Mouse (Mus musculus): ENCODE results near the gene Tsen15. TPM values are rescaled to one million over a fixed set of nuclear protein-coding genes. Genes with fewer than 3 reads are reported as not detected.
A peak's percentile ranks its signal among the peaks of the same experiment; 100 is the strongest.

Tsen15 gene
- 46.2 and 49.2 TPM in 2 replicates for polyA plus RNA-seq (2014; fragmentation: Nextera tagmentation; extraction: Ambion mirVana)

- peak within 1 kb of the TSS; percentile 74 for H3K9ac ChIP-seq (ENCODE audit: low read length)
- H3K9me3 ChIP-seq (ENCODE audit: control insufficient read depth, low read length) = no peaks in the 10 kb centered on the region
- no peak within 1 kb of the TSS for H3K27ac ChIP-seq (ENCODE audit: low read depth, low read length)
- peak; percentile 97 for ATAC-seq (ENCODE audit: low FRiP score)
- peak within 1 kb of the TSS; percentile 75 for H3K4me2 ChIP-seq
- H3K36me3 ChIP-seq (ENCODE audit: control insufficient read depth, insufficient read depth, low read length) = no peaks in the 10 kb centered on the region
- H3K4me1 ChIP-seq (ENCODE audit: control insufficient read depth, insufficient read depth, low read length) = no peaks in the 10 kb centered on the region
- H3K27me3 ChIP-seq (ENCODE audit: control insufficient read depth, insufficient read depth, low read length) = no peaks in the 10 kb centered on the region
- peak; percentile 95 for DNase-seq (ENCODE audit: low spot score, missing footprints)
- under 1% methylated on average over 57 of the region's 57 CpGs for WGBS
- H3K4me3 ChIP-seq (ENCODE audit: low read depth, low read length) = peak within 1 kb of the TSS; percentile 71
These were observed at the start of gene Tsen15 for GRCm38 (mm10) chr1:152386188-152386835. TSS of gene Tsen15 (minus strand) at chr1:152386688.

DNA sequence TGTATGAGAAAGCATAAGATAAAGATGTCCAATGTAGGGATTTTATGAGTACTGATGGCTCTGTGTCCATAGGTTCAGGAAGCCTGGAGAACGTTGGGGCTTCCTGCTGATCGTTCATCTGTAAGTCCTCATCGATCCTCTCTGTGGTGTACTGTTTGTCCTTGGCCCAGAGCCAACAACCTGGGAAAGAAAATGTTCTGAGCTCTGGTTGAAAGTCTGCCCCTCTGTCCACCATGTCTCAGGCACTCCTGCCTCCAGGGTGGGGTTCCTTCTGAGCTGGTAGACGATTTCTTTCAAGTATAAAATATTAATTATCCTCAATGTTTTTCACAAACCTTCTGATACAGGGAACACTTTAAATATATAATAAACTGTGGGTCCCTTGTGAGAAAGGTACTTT, 47.7 kb upstream of the Tsen15 start:
- 83% methylated on average over 4 of the region's 4 CpGs for WGBS

GRCm38 (mm10) chr1:152429805-152430204, 43.3 kb upstream of the Tsen15 start:
- H3K36me3 ChIP-seq (ENCODE audit: control insufficient read depth, insufficient read depth, low read length) = no peaks in the 10 kb centered on the region
- 84% methylated on average over 7 of the region's 7 CpGs for WGBS
- DNase-seq (ENCODE audit: low spot score, missing footprints) (no peak), ATAC-seq (ENCODE audit: low FRiP score) (no peak)
- H3K4me2 ChIP-seq = no peak overlapping the region
- no peak overlapping the region for H3K27ac ChIP-seq (ENCODE audit: low read depth, low read length)
- no peaks in the 10 kb centered on the region for H3K4me1 ChIP-seq (ENCODE audit: control insufficient read depth, insufficient read depth, low read length)
- no peak overlapping the region for H3K4me3 ChIP-seq (ENCODE audit: low read depth, low read length)
- no peaks in the 10 kb centered on the region for H3K9me3 ChIP-seq (ENCODE audit: control insufficient read depth, low read length)
- no peaks in the 10 kb centered on the region for H3K27me3 ChIP-seq (ENCODE audit: control insufficient read depth, insufficient read depth, low read length)
- no peak overlapping the region for H3K9ac ChIP-seq (ENCODE audit: low read length)

More for the DNA sequence above, 47.7 kb upstream of the Tsen15 start:
- no peak overlapping the region for H3K27ac ChIP-seq (ENCODE audit: low read depth, low read length)
- DNase-seq (ENCODE audit: low spot score, missing footprints) = no peak
- H3K4me1 ChIP-seq (ENCODE audit: control insufficient read depth, insufficient read depth, low read length) = no peaks in the 10 kb centered on the region
- no peaks in the 10 kb centered on the region for H3K9me3 ChIP-seq (ENCODE audit: control insufficient read depth, low read length)
- no peaks in the 10 kb centered on the region for H3K27me3 ChIP-seq (ENCODE audit: control insufficient read depth, insufficient read depth, low read length)
- H3K4me3 ChIP-seq (ENCODE audit: low read depth, low read length) = no peak overlapping the region
- no peak overlapping the region for H3K9ac ChIP-seq (ENCODE audit: low read length)
- H3K36me3 ChIP-seq (ENCODE audit: control insufficient read depth, insufficient read depth, low read length) = no peaks in the 10 kb centered on the region
- ATAC-seq (ENCODE audit: low FRiP score) = no peak
- no peak overlapping the region for H3K4me2 ChIP-seq

- no peak overlapping the region for H3K27ac ChIP-seq (ENCODE audit: low read depth, low read length)
- no peak overlapping the region for H3K4me2 ChIP-seq
- H3K36me3 ChIP-seq (ENCODE audit: control insufficient read depth, insufficient read depth, low read length) = no peaks in the 10 kb centered on the region
- ATAC-seq (ENCODE audit: low FRiP score) (no peak), DNase-seq (ENCODE audit: low spot score, missing footprints) (no peak)
- 71% methylated on average over 12 of the region's 12 CpGs for WGBS
- H3K9me3 ChIP-seq (ENCODE audit: control insufficient read depth, low read length) = no peaks in the 10 kb centered on the region
- H3K9ac ChIP-seq (ENCODE audit: low read length) = no peak overlapping the region
- no peaks in the 10 kb centered on the region for H3K27me3 ChIP-seq (ENCODE audit: control insufficient read depth, insufficient read depth, low read length)
- H3K4me3 ChIP-seq (ENCODE audit: low read depth, low read length) = no peak overlapping the region
- no peaks in the 10 kb centered on the region for H3K4me1 ChIP-seq (ENCODE audit: control insufficient read depth, insufficient read depth, low read length)
These were observed 41.6 kb upstream of the Tsen15 start for GRCm38 (mm10) chr1:152427912-152428581.

DNA sequence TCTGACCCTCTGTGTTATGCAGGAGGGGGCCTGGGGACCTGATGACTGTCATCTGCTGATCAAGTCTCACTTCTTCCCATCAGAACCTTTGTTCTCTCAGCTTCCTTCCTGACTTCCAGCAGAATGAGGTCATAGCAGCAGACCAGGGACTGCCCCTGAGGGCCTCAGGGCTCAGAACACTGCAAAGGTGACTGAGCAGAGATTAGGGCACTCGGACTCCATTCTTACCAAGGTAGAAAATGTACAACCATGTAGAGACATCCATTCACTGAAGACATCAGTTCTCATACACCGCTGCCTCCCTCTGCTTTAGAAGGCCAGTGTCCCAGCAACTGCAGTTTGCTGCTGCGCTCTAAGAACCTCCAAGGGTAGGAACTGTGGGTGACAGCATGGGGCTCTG, 36.6 kb upstream of the Tsen15 start:
- H3K9ac ChIP-seq (ENCODE audit: low read length) = no peak overlapping the region
- H3K4me2 ChIP-seq = no peak overlapping the region
- H3K4me1 ChIP-seq (ENCODE audit: control insufficient read depth, insufficient read depth, low read length) = no peaks in the 10 kb centered on the region
- no peak overlapping the region for H3K27ac ChIP-seq (ENCODE audit: low read depth, low read length)
- H3K9me3 ChIP-seq (ENCODE audit: control insufficient read depth, low read length) = no peaks in the 10 kb centered on the region
- H3K27me3 ChIP-seq (ENCODE audit: control insufficient read depth, insufficient read depth, low read length) = no peaks in the 10 kb centered on the region
- H3K36me3 ChIP-seq (ENCODE audit: control insufficient read depth, insufficient read depth, low read length) = no peaks in the 10 kb centered on the region
- no peak overlapping the region for H3K4me3 ChIP-seq (ENCODE audit: low read depth, low read length)
- ATAC-seq (ENCODE audit: low FRiP score) = no peak
- no peak for DNase-seq (ENCODE audit: low spot score, missing footprints)
- WGBS = 94% methylated on average over 3 of the region's 3 CpGs

- 90% methylated on average over 3 of the region's 3 CpGs for WGBS
- Histone ChIP-seq H3K9me3 (ENCODE audit: control insufficient read depth, low read length) (no peaks in the 10 kb centered on the region), H3K27me3 (ENCODE audit: control insufficient read depth, insufficient read depth, low read length) (no peaks in the 10 kb centered on the region), H3K36me3 (ENCODE audit: control insufficient read depth, insufficient read depth, low read length) (no peaks in the 10 kb centered on the region), H3K4me3 (ENCODE audit: low read depth, low read length) (no peak overlapping the region), H3K9ac (ENCODE audit: low read length) (no peak overlapping the region), H3K27ac (ENCODE audit: low read depth, low read length) (no peak overlapping the region), H3K4me1 (ENCODE audit: control insufficient read depth, insufficient read depth, low read length) (no peaks in the 10 kb centered on the region), H3K4me2 (no peak overlapping the region)
- ATAC-seq (ENCODE audit: low FRiP score) (no peak), DNase-seq (ENCODE audit: low spot score, missing footprints) (no peak)
These were observed 35.8 kb upstream of the Tsen15 start for GRCm38 (mm10) chr1:152422295-152422694.

DNA sequence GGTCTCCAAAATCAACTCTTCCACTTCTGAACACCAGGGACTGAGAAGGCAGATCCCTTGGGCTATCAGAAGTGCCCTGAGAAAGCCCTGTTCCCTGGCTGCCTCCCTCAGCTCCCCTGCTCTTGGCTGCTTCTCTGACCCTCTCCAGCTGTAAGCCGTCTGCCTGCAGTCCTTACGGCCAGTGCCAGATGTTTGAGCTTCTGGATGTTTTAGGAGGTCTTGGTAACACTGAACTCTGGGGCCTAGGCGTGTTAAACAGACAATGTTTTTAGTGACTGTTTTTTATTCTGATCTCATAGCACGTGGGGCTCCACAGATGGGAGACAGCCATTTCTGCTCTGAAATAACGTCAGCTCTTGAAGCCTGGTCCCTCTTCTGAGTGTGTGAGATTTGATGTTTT, 31.1 kb upstream of the Tsen15 start:
- Histone ChIP-seq H3K9me3 (ENCODE audit: control insufficient read depth, low read length) (no peaks in the 10 kb centered on the region), H3K36me3 (ENCODE audit: control insufficient read depth, insufficient read depth, low read length) (no peaks in the 10 kb centered on the region), H3K4me2 (no peak overlapping the region), H3K9ac (ENCODE audit: low read length) (no peak overlapping the region), H3K4me1 (ENCODE audit: control insufficient read depth, insufficient read depth, low read length) (no peaks in the 10 kb centered on the region), H3K27ac (ENCODE audit: low read depth, low read length) (no peak overlapping the region), H3K4me3 (ENCODE audit: low read depth, low read length) (no peak overlapping the region), H3K27me3 (ENCODE audit: control insufficient read depth, insufficient read depth, low read length) (no peaks in the 10 kb centered on the region)
- 56% methylated on average over 5 of the region's 5 CpGs for WGBS
- ATAC-seq (ENCODE audit: low FRiP score) = no peak
- DNase-seq (ENCODE audit: low spot score, missing footprints) = no peak

DNA sequence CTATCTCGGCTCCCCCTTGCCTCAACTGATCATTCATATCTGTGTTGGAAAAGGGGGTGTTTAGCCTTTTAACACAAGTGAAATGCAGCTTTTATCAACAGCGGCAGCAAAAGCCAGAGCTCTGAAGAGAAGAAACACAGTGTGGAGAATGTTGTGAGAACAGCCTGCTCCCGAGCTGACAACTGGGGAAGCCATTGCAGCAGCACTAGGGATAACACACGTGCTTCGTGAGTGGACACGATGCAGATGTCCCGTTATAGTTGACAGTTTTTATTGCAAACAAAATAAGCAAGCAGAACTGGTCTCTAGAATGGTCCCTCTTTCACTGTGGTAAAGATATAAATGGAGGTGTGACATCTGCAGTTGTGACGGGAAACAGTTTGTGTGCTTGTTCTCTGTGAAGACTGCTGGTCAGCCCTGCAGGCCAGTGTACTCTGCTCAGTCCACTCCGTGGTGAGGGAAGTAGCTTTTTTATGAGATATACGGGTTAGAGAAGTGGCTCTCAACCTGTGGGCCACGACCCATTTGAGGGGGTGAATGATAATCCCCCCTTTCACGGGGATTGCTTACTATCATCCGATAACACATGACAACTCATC, 29.9 kb upstream of the Tsen15 start:
- H3K27me3 ChIP-seq (ENCODE audit: control insufficient read depth, insufficient read depth, low read length) = no peaks in the 10 kb centered on the region
- H3K36me3 ChIP-seq (ENCODE audit: control insufficient read depth, insufficient read depth, low read length) = no peaks in the 10 kb centered on the region
- no peaks in the 10 kb centered on the region for H3K4me1 ChIP-seq (ENCODE audit: control insufficient read depth, insufficient read depth, low read length)
- H3K9me3 ChIP-seq (ENCODE audit: control insufficient read depth, low read length) = no peaks in the 10 kb centered on the region; the same call in 1 of the 2 replicates
- 89% methylated on average over 13 of the region's 13 CpGs for WGBS
- H3K4me2 ChIP-seq = no peak overlapping the region
- ATAC-seq (ENCODE audit: low FRiP score) (no peak), DNase-seq (ENCODE audit: low spot score, missing footprints) (no peak)
- H3K27ac ChIP-seq (ENCODE audit: low read depth, low read length) = no peak overlapping the region
- H3K4me3 ChIP-seq (ENCODE audit: low read depth, low read length) = no peak overlapping the region
- H3K9ac ChIP-seq (ENCODE audit: low read length) = no peak overlapping the region

GRCm38 (mm10) chr1:152414451-152414850, 28.0 kb upstream of the Tsen15 start:
- 85% methylated on average over 10 of the region's 10 CpGs for WGBS
- DNase-seq (ENCODE audit: low spot score, missing footprints) = no peak

More at GRCm38 (mm10) chr1:152414451-152414850, 28.0 kb upstream of the Tsen15 start:
- no peak for ATAC-seq (ENCODE audit: low FRiP score)
- Histone ChIP-seq H3K36me3 (ENCODE audit: control insufficient read depth, insufficient read depth, low read length) (no peaks in the 10 kb centered on the region), H3K4me1 (ENCODE audit: control insufficient read depth, insufficient read depth, low read length) (no peaks in the 10 kb centered on the region), H3K4me2 (no peak overlapping the region), H3K27me3 (ENCODE audit: control insufficient read depth, insufficient read depth, low read length) (no peaks in the 10 kb centered on the region), H3K9ac (ENCODE audit: low read length) (no peak overlapping the region), H3K4me3 (ENCODE audit: low read depth, low read length) (no peak overlapping the region), H3K9me3 (ENCODE audit: control insufficient read depth, low read length) (no peaks in the 10 kb centered on the region; the same call in 1 of the 2 replicates), H3K27ac (ENCODE audit: low read depth, low read length) (no peak overlapping the region)

Measured in midbrain, embryonic 11.5 days (tissue).